Mouse (Mus musculus): Measurements from ENCODE around the gene Ccdc155.

GRCm38 (mm10) chr7:45192585-45193310 is 11.9 kb downstream of the Ccdc155 start:
- no peak for TF ChIP-seq POLR2A (IDR thresholded peaks at IDR 0.05; ENCODE audit: low read depth, low read length)
- no peak for TF ChIP-seq CTCF (IDR thresholded peaks at IDR 0.05; ENCODE audit: extremely low read depth, insufficient read depth, insufficient read length, insufficient replicate concordance)

Measured in spleen, adult 2 months (tissue).